Mouse (Mus musculus) embryonic fibroblast, embryonic 13.5 days (primary cell): ENCODE measurements around the gene Stpg1.

Source experiments
- CTCF ChIP-seq: IDR thresholded peaks from 2 replicates; pipeline ENCODE4 v1.5.1; 2011; ENCODE audit warnings: mild to moderate bottlenecking, control low read depth, low read length, moderate library complexity, borderline replicate concordance; ENCODE audit not compliant: insufficient read depth
- POLR2A ChIP-seq: IDR thresholded peaks from 2 replicates; pipeline ENCODE4 v1.6.1; 2011; ENCODE audit warnings: low read depth, mild to moderate bottlenecking, control low read depth, low read length, moderate library complexity

DNA sequence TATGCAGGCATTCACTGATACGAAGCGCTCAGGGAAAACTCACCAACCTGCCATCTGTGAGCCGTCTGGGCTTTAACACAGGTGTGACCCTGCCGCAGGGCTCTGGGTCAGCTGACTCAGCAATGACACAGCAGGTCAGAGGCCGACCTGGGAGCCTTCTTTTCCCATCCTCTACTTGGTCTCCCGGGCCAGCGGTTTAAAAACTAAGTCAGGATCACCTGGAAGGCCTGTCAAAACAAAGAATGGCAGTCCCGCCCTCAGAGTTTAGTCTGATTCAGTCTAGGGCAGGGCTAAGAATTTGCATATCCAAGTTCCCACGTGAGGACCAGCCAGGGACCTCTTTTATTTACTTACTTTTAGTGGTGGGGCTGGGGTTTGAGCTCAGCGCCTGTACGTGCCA lies 74.6 kb downstream of the Stpg1 start:
- TF ChIP-seq POLR2A (no peak), CTCF (no peak)
